Mouse (Mus musculus): ENCODE measurements around the gene Defb42. TPM values are rescaled to one million over a fixed set of nuclear protein-coding genes. Genes with fewer than 3 reads are reported as not detected.

Defb42 gene
- polyA plus RNA-seq, 1 experiment, result not detected

DNA sequence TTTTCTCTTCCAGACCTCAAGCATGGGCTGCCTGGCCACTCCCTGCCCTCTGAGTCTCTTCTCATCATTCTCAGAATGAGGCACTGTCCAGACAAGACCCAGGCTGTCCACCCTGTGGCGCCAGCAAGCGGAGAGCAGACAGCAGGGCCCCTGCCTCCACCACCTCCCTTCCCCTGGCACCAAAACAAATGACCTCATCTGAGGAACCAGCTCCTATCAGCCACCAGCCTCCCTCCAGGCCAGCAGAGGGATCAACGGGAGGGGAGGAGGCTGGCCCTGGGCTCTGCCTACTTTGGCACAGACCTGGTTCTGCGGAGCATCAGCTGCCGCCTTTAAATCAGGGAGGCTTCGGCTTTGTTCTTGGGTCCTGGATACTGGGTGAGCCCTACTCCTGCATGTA lies 7.9 kb downstream of the Defb42 start:
- peaks cover 24% of the 10 kb centered on the region for H3K27me3 ChIP-seq (replicated peaks)
- H3K36me3 ChIP-seq (replicated peaks; ENCODE audit: low read length), result no peaks in the 10 kb centered on the region
- H3K9me3 ChIP-seq, result peaks cover 9% of the 10 kb centered on the region
- H3K4me3 ChIP-seq (replicated peaks), result no peak overlapping the region
- H3K4me1 ChIP-seq, result peaks cover 5% of the 10 kb centered on the region; the same call in 1 of the 2 replicates
- TF ChIP-seq FLI1 (IDR thresholded peaks at IDR 0.05; ENCODE audit: low read length) (no peak), GATA1 (IDR thresholded peaks at IDR 0.05; ENCODE audit: borderline replicate concordance, low read length) (no peak)

DNA sequence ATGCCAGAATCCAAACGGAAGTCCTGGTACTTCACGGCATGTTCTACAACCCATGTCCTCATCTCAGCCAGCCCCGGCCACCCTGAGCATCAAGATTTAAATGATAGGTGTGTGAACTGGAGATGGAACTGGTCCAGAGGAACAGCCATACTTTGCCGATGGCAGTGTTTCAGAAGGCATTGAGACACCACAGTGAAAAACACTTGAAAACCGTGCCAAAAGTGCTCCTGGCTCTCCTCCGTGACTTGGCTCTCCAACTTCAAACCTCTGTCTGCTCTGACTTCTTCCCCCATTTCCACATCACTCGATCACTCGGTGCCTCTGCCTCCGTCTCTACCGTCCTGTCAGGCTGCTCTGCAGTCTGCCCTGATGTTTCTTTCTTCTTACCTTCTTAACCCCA lies 13.6 kb downstream of the Defb42 start:
- peaks cover 14% of the 10 kb centered on the region for H3K9me3 ChIP-seq
- H3K4me1 ChIP-seq, result peaks cover 4% of the 10 kb centered on the region; the same call in 1 of the 2 replicates
- no peaks in the 10 kb centered on the region for H3K36me3 ChIP-seq (replicated peaks; ENCODE audit: low read length)
- TF ChIP-seq FLI1 (IDR thresholded peaks at IDR 0.05; ENCODE audit: low read length) (no peak), GATA1 (IDR thresholded peaks at IDR 0.05; ENCODE audit: borderline replicate concordance, low read length) (no peak)
- H3K27me3 ChIP-seq (replicated peaks), result peaks cover 30% of the 10 kb centered on the region
- no peak overlapping the region for H3K4me3 ChIP-seq (replicated peaks)

DNA sequence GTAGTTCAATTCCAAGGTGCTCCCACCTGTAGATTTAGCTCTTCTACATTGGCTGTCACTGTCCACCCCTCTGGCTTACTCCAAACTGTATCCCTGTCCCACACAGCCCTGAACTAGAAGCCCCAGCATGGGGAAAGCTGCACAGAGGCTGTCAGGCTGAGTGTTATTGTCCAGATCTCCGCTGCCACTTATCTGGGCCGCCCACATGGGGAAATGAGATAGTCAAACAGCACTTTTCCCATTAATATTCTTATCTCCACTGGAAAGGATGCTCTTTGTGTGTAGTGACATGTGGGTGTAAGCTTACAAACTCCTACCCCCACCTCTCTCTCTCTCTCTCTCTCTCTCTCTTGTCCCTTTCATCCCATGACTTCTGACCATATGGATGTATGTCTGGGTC lies 15.4 kb downstream of the Defb42 start:
- no peaks in the 10 kb centered on the region for H3K36me3 ChIP-seq (replicated peaks; ENCODE audit: low read length)
- peaks cover 23% of the 10 kb centered on the region for H3K27me3 ChIP-seq (replicated peaks)
- TF ChIP-seq FLI1 (IDR thresholded peaks at IDR 0.05; ENCODE audit: low read length) (no peak), GATA1 (IDR thresholded peaks at IDR 0.05; ENCODE audit: borderline replicate concordance, low read length) (no peak)
- H3K4me1 ChIP-seq, result peaks cover 8% of the 10 kb centered on the region
- H3K4me3 ChIP-seq (replicated peaks), result no peak overlapping the region
- H3K9me3 ChIP-seq, result peaks cover 11% of the 10 kb centered on the region

DNA sequence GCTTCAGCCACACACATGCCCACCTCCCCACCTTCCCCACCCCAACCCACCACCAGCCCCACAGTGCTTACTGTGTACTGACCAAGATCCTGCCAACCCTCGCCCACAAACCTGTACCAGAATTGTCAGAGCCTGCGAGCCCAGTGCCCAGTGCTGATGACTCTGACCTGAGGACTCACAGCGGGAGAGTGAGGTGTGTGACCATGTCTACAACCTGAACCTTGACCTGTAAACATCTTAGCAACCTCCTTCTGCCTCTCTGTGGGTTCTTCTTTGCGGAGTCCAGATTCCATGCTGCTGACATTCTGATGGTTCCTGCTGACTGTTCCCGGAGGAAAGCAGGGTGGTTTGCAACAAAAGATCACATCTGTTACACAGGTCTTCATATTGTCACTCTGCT lies 18.6 kb downstream of the Defb42 start:
- H3K9me3 ChIP-seq, result peaks cover 5% of the 10 kb centered on the region
- no peak overlapping the region for H3K4me3 ChIP-seq (replicated peaks)
- TF ChIP-seq FLI1 (IDR thresholded peaks at IDR 0.05; ENCODE audit: low read length) (no peak), GATA1 (IDR thresholded peaks at IDR 0.05; ENCODE audit: borderline replicate concordance, low read length) (no peak)
- H3K36me3 ChIP-seq (replicated peaks; ENCODE audit: low read length), result no peaks in the 10 kb centered on the region
- H3K27me3 ChIP-seq (replicated peaks), result peaks cover 44% of the 10 kb centered on the region
- H3K4me1 ChIP-seq, result peaks cover 8% of the 10 kb centered on the region

DNA sequence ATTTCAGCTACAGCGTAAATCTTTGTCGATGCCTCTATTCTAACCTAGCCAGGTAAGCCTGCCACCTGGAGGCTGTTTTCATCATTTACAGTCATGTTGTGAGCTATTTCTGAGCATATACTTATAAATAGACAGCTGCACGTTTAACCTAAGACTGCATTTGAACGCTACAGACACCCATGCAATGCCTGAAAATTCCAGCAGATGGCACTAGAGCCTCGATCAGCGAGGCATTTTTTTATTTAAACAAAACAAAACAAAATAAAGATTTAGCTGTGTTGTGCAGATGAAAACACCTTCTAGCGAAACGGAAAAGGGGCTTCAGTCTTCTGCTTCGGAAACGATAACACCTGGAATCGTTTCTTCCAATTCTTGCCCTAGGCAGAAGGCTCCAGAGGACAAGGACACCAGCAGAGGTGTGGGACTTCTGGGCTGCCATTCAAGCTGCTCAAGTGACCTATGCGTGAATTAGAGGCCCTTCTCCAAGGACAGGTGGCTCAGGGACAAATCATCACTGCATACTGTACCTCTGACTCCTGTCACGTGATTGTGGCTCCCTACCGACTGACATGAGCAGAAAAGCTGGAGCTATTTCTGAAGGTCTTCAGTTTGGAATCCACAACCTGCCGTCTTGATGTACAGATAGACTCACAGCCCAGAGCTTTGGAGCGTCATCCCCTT lies 20.0 kb downstream of the Defb42 start:
- Histone ChIP-seq H3K36me3 (replicated peaks; ENCODE audit: low read length) (no peaks in the 10 kb centered on the region), H3K4me3 (replicated peaks) (peak overlapping the region; percentile 3), H3K9me3 (peaks cover 5% of the 10 kb centered on the region), H3K4me1 (peaks cover 8% of the 10 kb centered on the region), H3K27me3 (replicated peaks) (peaks cover 39% of the 10 kb centered on the region)
- TF ChIP-seq FLI1 (IDR thresholded peaks at IDR 0.05; ENCODE audit: low read length) (no peak), GATA1 (IDR thresholded peaks at IDR 0.05; ENCODE audit: borderline replicate concordance, low read length) (no peak)

DNA sequence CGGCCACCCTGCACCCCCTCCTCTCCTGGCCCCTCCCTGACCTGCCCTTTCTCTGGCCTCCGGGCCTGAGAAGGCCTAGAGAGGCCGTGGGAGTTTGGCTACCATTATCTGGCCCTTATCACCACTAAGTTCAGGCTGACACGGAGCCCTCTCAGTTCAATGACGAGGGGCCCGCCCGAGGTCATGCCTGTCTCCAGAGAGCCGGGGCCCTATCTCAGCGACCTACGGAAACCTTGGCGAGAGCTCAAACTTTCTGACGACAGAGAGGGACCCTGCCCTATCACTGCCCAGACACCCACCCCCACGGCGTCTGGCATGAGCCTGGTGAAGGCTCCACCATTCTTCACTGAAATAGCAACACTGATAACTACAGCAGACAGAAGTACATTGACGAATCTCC lies 20.9 kb downstream of the Defb42 start:
- no peak for TF ChIP-seq FLI1 (IDR thresholded peaks at IDR 0.05; ENCODE audit: low read length)
- TF ChIP-seq GATA1 (IDR thresholded peaks at IDR 0.05; ENCODE audit: borderline replicate concordance, low read length), result no peak
- no peak overlapping the region for H3K4me3 ChIP-seq (replicated peaks)

More for the DNA sequence above, 20.9 kb downstream of the Defb42 start:
- Histone ChIP-seq H3K9me3 (peaks cover 5% of the 10 kb centered on the region), H3K36me3 (replicated peaks; ENCODE audit: low read length) (no peaks in the 10 kb centered on the region), H3K27me3 (replicated peaks) (peaks cover 44% of the 10 kb centered on the region), H3K4me1 (peaks cover 4% of the 10 kb centered on the region)

Other genes with a start within 250 kb of the Defb42 start
- 0.49 and 0.56 TPM in 2 replicates for gene Wdfy2, start 209.3 kb upstream of the Defb42 start, polyA plus RNA-seq (2012; ENCODE audit: insufficient read depth, low replicate concordance)
- gene Defb48, start 62.5 kb upstream of the Defb42 start, polyA plus RNA-seq (2012; ENCODE audit: insufficient read depth, low replicate concordance), result not detected in 2 replicates
- not detected in 2 replicates for gene Defb47, start 48.9 kb upstream of the Defb42 start, polyA plus RNA-seq (2012; ENCODE audit: insufficient read depth, low replicate concordance)
- not detected in 2 replicates for gene Defb43, start 35.2 kb upstream of the Defb42 start, polyA plus RNA-seq (2012; ENCODE audit: insufficient read depth, low replicate concordance)
- not detected in 2 replicates for gene Defb30, start 3.0 kb downstream of the Defb42 start, polyA plus RNA-seq (2012; ENCODE audit: insufficient read depth, low replicate concordance)